Mouse (Mus musculus) stomach, postnatal 0 days (tissue): Measurements from ENCODE around the gene Sec24c.

Experiments
- CTCF ChIP-seq: IDR thresholded peaks from 2 replicates; pipeline ENCODE4 v1.5.1; 2016; ENCODE audit warnings: antibody characterized with exemption, low read depth, mild to moderate bottlenecking, moderate library complexity
- EP300 ChIP-seq: optimal IDR thresholded peaks from 2 replicates; pipeline ENCODE3; 2016; ENCODE audit warnings: antibody characterized with exemption

DNA sequence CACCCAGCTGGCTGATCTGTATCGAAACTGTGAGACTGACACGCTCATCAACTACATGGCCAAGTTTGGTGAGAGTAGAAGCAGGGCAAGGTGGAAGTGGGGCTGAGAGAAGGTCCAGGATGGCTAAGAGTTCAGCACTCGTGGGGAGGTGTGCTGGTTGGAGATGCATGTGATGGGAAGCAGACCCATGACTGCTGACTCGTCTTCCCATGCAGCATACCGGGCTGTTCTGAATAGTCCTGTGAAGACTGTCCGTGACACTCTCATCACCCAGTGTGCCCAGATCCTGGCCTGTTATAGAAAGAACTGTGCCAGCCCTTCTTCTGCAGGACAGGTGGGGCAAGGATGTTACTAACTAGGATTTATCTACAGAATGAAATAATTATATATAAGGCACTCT lies 17.7 kb downstream of the Sec24c start:
- TF ChIP-seq CTCF: no peak
- TF ChIP-seq EP300: no peak
